Mouse (Mus musculus): ENCODE data around the gene Rexo1.
"Not testable (repeated sequence)": the region's sequence is repeated elsewhere in the genome, so short reads cannot be mapped to it uniquely, and the experiment has no call there.

Gene Rexo1

DNA sequence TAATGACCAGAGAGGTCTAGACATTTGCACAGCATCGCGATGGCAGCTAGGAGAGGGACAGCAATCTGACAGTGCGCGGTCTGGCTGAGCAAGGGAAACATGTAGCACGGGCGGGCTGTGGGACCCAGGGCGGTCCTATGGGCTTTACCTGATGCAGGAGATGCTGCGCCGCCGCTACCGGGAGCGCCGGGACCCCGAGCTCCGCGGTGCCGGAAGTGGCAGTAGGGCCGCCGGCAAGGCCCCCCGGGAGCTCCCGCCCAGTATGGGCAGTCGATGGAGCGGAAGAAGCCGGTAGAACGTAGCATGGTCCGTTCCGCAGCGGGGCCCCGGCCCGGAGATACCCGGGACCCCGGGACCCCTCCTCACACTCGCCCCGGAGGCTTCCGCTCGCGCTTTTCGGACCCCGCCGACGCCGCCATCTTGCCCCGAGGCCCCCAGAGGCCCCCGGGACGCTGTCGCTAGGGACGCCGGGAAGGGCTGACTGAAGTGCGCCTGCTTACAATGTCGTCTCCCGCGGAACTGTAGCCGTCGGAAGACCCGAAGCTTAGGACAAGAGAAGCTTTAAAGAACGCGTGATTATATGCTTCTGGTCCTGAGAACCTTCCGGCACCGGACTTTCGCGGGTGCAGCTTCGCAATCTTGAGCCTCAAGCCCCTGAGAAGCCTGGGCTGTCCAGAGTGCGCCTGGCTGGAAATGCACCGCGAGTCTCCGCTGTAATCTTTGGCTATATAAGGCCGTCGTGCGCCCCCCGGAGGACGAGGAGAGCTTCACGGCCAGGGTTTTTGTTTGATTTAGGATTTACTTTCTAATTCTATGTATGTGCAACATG, at the start of gene Rexo1:
TSS of gene Rexo1 (minus strand) at position 445 of the 829 bp plus-strand sequence.
- DNase-seq: peak; percentile 93

DNA sequence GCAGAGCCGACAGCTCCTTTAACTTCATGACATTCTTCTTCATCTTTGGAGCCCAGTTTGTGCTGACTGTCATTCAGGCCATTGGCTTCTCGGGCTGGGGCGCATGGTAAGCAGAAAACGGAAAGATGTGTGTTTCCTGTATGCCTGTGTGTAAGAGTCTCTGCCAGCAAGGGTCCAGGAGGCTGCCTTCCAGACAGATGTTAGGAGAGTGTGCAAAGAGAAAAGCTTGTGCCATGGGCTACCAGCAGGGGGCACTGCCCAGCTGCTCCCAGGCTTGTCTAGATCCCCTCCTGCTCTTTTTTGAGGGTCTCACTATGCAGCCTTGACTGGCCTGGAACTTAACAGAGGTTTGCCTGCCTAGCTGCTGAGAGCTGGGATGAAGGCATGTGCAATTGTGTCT, 49.7 kb upstream of the Rexo1 start:
- DNase-seq: peak; percentile 47

DNA sequence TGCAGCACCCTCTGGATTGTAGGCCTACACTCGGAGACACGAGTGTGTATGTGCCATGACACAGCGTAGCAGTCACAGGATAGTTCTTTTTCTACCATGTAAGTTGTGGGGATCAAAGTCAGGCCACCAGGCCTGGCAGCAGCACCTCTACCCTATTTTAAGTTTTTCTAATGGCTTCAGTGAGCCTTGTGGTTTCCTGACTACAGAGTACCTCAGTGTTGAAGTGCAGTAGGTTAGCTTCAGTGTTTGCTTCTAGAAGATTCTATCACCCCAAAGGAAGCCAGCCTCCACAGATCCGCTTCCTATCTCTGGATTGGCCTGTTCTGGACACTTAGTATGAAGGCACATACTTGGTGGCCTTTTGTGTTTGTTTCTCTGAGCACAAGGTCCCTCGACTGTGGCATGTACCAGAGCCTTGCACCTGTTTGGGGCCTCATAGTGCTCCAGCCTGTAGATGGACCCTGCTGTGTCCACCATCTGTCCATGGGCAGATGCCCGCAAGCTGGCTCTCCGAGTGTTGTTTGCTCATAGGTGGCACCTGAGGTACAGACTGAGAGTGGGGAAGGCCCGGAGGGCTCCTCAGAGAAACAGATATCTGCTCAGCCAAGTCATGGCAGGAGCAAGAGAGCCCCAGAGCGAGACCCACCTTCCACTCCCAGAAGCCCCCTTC, 48.9 kb upstream of the Rexo1 start:
- DNase-seq: no peak

DNA sequence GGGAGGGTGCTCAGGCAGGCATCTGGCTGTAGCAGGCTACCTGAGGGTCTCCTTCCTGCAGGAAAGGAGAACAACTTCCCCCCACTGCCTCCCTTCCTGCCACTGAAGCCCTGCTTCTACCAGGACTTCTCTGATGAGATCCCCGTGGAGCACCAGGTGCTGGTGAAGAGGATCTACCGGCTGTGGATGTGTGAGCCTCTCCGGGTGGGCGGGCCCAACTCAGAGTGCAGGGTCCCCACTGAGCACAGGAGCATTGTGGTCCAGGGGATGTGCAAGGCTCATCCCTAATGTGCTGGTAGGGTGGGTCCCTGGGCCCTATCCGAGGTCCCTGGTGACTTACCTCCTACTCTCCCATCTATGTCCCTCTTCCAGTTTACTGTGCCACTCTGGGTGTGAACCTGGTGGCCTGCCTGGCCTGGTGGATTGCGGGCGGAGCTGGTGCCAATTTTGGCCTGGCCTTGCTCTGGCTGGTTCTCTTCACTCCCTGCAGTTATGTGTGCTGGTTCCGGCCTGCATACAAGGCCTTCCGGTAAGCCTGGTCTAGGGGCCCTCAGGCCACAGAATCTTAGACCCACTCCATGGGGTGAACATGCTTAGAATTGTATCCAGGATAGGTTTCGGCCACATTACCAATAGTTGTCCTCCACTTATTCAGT, 48.0 kb upstream of the Rexo1 start:
- DNase-seq: no peak

DNA sequence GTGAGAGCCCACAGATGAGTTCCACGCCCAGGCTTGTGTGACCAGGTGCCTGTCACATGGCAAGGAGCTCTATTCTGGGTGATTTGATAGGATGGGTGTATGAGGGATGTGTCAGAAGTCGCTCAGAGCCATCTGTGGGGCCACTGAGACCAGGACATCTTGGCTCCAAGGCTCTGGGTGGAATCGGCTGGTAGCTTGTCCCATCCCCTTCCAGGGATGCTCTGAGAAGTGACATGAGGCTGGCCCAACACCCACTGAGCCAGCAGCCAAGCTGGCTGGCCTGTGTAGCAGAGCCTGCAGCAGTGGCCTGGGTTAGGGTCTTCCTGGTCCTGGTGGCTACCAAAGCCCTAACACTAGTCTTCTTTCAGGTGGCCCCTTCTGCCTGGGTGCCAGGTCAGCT, 47.1 kb upstream of the Rexo1 start:
- DNase-seq: no peak

DNA sequence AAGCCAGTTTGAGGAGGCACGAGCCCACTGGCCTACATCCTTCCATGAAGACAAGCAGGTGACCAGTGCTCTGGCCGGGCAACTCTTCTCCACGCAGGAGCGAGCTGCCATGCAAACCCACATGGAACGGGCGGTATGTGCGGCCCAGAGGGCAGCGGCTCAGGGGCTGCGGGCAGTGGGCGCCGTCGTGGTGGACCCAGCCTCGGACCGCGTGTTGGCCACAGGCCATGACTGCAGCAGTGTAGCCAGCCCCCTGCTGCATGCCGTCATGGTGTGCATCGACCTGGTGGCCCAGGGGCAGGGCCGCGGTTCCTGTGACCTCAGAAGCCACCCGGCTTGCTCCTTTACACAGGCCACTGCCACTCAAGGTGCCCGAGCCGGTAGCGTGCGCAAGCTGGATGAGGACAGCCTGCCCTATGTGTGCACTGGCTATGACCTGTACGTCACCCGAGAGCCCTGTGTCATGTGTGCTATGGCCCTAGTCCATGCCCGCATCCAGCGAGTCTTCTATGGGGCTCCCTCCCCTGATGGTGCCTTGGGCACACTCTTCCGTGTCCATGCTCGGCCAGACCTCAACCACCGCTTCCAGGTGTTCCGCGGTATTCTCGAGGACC, 45.5 kb upstream of the Rexo1 start:
- DNase-seq: no peak

DNA sequence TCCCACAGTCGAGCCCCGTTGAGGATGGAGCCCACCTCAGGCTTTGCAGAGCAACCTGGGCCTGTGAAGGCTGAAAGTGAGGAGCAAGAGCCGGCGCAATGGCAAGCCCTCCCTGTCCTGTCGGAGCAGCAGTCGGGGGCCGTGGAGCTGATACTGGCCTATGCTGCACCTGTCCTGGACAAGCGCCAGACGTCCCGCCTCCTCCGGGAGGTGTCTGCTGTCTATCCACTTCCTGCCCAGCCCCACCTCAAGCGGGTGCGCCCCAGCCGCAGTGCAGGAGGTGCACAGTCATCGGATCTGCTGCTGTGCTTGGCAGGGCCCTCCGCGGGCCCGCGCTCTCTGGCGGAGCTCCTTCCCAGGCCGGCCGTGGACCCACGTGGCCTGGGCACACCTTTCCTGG, 44.9 kb upstream of the Rexo1 start:
- no peak for DNase-seq

DNA sequence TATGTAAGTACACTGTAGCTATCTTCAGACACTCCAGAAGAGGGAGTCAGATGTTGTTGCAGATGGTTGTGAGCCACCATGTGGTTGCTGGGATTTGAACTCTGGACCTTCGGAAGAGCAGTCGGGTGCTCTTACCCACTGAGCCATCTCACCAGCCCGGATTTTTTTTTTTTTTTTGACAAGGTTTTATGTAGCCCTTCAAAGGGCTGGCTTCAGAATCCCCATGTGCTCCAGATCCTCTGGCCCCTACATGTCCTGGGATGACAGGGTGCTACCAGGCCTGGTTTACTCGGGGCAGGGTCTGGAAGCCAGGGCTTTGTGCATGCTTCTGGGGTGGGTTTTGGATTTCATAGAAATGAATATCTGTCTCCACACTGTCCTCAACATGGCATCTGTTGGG, 44.4 kb upstream of the Rexo1 start, which contains the start of gene Gm49322:
TSS of gene Gm49322 (plus strand) at position 301 of the 400 bp plus-strand sequence.
- not testable (repeated sequence) for DNase-seq

DNA sequence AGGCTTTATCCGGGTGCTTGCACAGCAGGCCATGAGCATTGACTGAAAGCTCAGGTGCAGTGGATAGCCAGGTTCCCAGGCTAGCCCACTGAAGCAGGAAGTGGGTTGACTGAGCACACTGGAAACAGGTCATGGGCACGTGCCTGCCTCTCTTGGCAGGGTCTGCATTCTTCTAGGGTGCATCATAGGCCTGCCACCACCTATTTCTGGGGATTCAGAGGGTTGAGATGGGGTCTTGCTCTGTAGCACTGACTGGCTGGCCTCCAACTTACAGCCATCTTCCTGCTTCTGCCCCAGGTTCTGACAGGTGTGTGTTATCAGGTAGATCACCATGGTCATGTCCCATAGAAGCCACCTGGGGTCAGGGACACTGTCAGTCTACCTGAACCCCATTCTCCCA, 43.6 kb upstream of the Rexo1 start:
- DNase-seq: no peak

DNA sequence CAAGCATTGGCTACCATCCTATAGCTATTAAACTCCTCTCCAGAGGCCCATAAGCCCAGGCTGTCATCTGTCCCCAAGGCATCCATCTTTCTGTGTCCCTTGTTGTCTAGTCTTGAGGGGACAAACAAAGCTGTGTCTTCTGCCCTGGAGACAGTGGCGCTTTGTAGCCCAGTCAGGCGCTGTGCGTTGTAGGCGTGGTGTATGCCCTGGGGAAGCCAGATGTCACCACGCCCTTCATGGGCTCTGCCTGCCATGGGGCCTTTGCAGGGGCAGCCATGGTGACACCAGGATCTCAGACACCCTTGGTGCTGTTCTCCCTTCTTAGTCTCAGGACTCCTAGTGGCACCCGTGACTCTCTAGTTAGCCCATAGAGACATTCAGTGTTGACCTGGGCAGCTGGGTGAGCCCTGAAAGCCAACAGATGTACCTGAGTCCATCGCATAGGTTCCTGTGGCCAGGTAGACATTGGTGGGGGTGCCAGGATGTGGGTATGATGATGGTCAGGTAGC, 42.7 kb upstream of the Rexo1 start:
- DNase-seq: no peak

DNA sequence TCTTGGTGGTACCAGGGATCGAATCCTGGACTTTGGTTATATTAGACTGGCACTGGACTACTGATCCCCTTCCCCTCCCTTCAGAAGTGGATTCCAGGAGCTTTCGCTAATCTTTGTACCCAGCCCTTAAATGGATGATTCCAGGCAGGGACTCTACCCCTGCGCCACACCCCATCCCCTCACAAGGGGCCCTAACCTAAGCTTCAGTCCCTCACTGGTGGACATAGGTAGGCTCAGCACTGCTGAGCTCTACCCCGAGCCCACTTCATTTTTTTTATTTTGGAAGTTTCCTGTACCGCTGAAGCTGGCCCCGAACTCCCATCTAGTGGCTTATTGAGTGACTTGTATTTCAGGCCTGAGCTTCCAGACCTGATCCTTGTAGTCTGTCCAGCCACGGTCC, 42.0 kb upstream of the Rexo1 start:
- DNase-seq: no peak

DNA sequence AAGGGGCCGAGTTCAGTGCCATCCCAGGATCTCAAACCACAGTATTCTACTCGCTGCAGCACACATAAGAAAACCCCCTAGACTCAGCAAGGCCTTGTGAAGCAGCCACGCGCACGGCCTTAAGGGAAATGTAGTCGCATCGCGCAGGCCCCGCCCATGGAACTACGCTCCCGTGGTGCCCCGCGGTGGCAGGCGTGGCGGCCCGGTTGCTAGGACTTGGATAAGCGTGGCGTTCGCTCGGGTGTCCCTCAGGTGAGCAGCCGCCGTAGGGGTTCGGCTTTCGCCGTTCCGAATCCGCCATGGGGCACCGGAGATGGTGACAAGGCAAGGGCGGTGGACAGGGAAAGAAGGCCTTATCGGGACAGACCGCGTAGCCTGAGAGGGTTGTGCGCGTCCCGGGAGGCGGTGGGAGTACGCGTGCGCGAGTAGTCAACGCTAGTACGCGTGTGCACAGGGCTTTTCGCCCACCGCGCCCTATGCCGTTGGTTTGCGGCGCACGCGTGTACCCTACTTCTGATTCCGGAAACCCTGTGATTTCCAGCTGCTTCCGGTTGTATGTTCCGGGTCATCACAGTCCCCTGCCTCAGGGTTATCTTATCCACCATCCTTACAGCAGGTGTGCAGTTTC, 41.5 kb upstream of the Rexo1 start, which contains the start of the genes Scamp4 and Adat3:
TSS of gene Scamp4 (plus strand) at position 175 of the 628 bp plus-strand sequence.
TSS of gene Adat3 (plus strand) at position 183 of the 628 bp plus-strand sequence.
- peak; percentile 94 for DNase-seq

DNA sequence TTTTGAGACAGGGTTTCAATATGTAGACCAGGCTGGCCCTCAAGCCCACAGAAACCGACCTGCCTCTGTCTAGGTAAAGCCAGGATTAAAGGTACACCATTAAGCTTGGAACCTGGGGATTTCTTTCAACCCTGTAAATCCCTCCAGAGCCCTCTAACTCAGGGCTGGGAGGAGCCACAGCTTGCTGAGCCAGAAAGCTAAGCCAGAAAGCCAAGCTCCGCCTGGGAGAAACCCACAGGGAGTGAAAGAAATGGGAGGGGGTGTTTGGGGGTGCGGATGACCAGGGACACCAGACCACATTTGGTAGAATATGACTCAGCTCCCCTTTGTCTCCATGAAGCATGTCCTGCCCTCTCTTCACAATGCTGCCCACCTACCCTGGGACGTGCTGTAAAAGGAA, 35.0 kb upstream of the Rexo1 start:
- DNase-seq: no peak

DNA sequence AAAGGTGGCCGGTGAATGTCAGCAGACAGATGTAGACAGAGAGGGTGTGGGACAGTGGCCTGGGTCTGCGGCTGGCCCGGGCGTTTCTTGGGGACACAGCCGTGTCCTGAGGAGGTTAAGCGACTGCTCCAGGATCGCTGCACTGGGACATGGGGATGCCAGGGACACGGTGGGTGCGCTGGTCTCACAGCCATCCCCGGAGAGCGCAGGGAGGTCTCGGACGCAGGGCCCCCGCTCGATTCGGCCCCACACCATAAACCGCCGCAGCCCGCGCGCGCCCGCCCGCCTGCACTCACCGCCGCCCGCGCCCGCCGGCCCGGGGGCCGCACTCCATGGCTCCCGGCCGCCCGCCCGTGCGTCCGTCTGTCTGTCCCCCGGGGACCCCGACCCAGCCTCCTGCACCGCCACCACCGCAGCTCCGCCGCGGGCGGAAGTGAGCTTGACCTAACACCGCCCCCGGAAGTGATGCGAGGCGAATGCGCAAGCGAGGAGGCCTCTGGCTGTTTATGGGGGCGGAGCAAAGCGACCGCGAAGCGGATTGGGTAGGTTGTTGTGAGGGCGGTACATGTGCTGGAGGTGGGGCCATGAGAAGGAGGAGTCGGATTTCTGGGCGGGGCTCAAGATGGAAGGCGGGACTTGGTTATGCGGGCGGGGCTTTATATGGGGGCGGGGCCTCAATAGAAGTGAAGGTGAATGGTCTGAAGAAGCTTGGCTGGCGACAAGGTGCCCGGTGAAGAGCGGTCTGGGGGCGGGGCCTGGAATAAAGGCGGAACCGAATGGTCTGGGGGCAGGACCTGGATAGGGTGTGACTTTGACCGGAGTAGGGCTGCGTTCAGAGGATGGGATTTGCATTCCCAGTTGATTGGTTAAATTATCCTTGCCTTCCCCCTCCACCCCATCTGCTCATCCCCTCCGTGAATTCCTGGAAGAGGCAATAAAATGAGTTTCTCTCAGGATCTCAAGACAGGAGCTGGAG, 28.8 kb upstream of the Rexo1 start, which contains the start of gene Abhd17a:
TSS of gene Abhd17a (minus strand) at position 463 of the 976 bp plus-strand sequence.
- DNase-seq: peak; percentile 93

DNA sequence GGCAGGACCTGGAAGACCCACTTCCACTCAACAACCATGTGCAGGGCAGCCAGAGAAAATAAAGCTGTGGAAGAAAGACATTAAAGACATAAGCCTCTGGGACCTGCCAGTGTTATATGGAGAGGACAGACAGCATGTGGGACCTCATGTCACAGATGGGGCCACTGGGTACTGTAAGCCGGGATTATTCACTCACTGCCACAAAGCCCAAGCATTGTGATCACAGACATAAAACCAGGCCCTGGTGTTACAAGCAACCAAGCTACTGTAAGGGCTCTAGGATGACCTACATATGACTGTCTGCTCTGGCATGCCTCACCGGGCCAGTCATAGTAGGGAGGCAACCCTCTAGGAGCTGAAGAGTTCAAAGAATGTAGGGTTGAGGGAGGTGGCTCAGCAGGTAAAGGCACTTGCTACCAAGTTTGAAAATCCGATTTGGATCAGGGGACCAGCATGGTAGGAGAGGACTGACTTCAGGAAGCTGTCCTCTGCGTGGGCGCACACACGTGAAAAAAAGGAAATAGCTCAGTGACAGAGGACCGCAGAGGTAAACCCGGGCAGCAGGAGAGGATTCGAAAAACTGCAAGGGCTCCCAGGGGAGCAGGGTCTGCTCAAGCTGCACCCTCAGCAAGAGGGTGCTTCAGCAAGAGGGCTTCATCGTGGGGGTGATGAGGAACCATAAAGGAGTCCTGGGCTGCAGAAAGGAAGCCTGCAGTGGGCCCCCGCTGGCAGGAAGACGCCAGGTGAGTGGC, 27.9 kb upstream of the Rexo1 start:
- DNase-seq: no peak

DNA sequence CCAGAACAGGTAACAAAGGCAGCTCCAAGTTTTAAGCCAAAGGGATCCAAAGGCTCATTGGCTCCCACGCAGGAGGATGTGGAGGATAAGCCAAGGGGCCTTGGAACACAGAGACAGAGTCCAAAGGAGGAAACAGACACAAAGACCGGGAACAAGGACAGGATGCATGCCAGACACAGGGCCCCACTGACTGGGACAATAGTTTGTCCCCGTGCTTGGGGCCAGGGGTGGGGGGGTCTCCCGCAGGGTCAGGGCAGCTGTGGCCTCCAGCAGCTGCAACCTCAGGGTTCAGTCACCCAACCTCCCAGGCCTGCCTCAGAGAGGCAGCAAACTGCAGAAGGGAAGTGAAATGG, 25.9 kb upstream of the Rexo1 start:
- no peak for DNase-seq

DNA sequence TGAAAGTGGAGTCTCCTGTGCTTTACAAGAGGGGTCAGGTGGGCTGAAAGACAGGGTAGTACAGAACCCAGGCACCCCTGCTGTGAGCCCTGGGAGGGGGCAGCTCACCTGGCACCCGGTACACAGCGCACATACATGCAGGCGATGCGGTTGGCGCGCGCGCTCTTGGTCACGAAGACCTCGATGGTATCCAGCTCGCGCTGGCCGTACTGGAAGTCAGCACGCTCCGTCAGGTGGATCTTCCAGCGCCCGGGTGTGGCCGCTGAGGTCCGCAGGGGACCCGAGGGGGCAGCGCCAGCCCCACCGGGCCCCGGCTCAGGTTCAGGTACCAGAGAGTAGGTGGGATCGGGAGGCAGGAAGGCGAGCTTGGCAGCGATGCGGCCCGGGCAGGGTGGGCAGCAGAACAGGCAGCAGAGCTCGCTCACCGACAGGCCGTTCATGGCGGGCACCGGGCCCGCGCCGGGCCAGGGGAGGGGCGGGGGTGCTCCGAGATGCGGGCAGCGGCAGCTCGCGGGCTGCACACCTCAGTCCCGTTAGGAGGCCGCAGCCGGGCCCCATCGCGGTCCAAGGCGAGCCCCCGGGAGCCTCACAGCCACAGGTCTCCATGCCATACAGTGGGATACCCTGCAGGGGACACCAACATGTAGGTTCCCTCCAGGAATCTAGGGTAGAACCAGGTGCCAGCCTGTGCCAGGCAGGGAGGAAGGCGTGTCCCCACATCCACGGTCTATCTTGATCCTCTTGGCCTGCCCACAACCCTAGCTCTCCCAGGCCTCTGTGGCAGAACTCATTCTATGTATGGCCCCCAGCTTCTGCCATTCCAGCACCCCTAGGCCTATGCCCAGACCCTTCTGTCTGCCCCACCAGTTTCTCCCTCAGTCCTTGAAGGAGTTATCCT, 25.3 kb upstream of the Rexo1 start:
- DNase-seq: no peak

DNA sequence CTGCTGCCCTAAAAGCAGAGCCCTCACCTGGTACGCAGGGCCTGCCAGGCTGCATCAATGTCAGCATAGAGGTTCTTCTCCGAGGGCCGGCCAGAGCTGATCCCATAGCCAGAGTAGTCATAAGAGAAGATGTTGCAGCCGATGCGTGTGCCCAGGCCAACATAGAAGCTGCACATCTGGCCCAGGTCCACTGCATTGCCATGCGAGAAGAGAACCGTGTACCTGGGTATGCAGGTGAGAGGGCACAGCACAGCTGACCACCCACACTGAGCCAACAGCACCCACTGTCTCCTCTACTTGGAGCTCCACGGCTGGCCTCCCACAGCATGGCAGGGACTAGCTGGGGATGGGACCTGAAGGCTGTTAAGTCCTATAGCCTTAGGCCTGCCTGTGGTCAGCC, 24.2 kb upstream of the Rexo1 start:
- DNase-seq: no peak
